Mouse (Mus musculus): ENCODE measurements around the gene Pdzrn4. TPM values are rescaled to one million over a fixed set of nuclear protein-coding genes. Genes with fewer than 3 reads are reported as not detected.
"Not testable (repeated sequence)": the region's sequence is repeated elsewhere in the genome, so short reads cannot be mapped to it uniquely, and the experiment has no call there.

Gene Pdzrn4
- total RNA-seq (2014; rRNA removed) = not detected in 2 replicates
- polyA plus RNA-seq (2012; rRNA removed) = not detected in 2 replicates

DNA sequence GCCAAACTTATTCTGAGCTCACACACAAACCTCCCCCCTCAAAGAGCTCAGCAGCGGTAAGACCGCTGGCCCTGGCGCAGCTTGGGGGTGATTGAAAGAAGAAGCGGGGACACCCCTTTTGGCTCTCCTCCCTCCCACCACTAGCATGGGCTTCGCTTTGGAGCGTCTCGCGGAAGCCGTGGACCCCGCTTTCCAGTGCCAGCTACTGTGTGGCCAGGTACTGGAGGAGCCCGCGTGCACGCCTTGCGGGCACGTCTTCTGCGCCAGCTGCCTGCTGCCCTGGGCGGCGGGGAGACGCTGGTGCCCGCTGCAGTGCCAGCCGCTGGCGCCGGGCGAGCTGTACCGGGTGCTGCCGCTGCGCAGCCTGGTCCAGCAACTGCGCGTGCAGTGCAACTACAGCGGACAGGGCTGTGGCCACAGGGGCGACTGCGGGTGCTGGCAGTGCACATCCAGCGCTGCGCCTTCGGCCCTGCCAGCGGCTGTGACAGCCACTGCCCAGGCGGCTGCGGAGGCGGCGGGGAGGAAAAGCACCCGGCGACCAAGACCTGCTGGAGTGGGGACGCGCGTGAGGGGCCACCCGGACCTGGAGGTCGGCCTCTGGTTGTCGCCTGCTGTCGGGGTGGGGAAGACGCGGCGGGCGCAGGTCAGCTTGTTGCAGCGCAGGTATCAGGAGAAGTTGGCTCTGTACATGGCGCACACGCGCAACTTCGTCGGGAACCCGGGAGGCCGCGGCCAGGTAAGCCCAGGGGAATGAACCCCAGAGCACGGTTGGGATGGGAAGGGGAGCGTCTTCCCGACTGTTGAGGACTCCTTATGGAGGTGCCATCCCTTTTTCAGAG, at the start of gene Pdzrn4:
TSS of gene Pdzrn4 (plus strand) at position 112 of the 839 bp plus-strand sequence.
- Histone ChIP-seq H3K4me1 (ENCODE audit: control insufficient read depth, insufficient read depth, low read length) (no peaks in the 10 kb centered on the region), H3K27ac (replicated peaks; ENCODE audit: insufficient read depth, low read depth, low read length) (no peak within 1 kb of the TSS), H3K9ac (ENCODE audit: low read depth, low read length) (no peak within 1 kb of the TSS), H3K79me2 (ENCODE audit: control insufficient read depth, insufficient read depth, low read length) (no peaks in the 10 kb centered on the region), H3K4me3 (ENCODE audit: insufficient read depth, low read depth, low read length) (no peak within 1 kb of the TSS), H3K27me3 (ENCODE audit: control insufficient read depth, insufficient read depth, low read length) (peaks cover 12% of the 10 kb centered on the region; the same call in 1 of the 2 replicates), H3K36me3 (ENCODE audit: control insufficient read depth, insufficient read depth, low read length) (no peaks in the 10 kb centered on the region)
- no peak for DNase-seq (ENCODE audit: extremely low read depth, low read depth, low spot score)
- TF ChIP-seq POLR2A (IDR thresholded peaks at IDR 0.05; ENCODE audit: extremely low read depth, insufficient read depth, low read length) = no peak
- no peak for TF ChIP-seq CTCF (IDR thresholded peaks at IDR 0.05; ENCODE audit: low read depth, low read length)
- 2% methylated on average over 65 of the region's 65 CpGs for WGBS

DNA sequence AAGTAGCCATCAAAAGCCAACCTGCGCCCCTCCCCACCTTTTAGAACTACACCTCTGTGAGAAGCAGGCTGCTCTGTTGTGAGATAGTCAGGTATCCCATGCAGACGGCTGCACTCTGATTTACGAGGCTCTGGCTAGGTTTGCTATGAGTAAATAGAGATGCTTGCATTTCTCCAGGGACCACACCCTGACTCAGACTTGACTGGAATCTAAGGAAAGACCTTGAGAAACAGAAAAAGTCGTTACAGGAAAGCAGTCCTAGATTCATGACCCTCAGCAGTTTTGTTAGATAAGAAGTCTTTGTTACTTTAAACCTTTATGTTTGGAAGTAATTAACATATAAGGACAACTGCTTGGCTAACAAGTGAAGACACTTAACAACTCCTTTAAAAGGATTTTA, 49.3 kb upstream of the Pdzrn4 start:
- no peaks in the 10 kb centered on the region for H3K4me1 ChIP-seq (ENCODE audit: control insufficient read depth, insufficient read depth, low read length)
- H3K27ac ChIP-seq (replicated peaks; ENCODE audit: insufficient read depth, low read depth, low read length) = no peak overlapping the region
- no peak for DNase-seq (ENCODE audit: extremely low read depth, low read depth, low spot score)
- TF ChIP-seq POLR2A (IDR thresholded peaks at IDR 0.05; ENCODE audit: extremely low read depth, insufficient read depth, low read length) (no peak), CTCF (IDR thresholded peaks at IDR 0.05; ENCODE audit: low read depth, low read length) (no peak)
- no peaks in the 10 kb centered on the region for H3K79me2 ChIP-seq (ENCODE audit: control insufficient read depth, insufficient read depth, low read length)
- H3K27me3 ChIP-seq (ENCODE audit: control insufficient read depth, insufficient read depth, low read length) = no peaks in the 10 kb centered on the region
- 29% methylated on average over 4 of the region's 4 CpGs for WGBS
- no peak overlapping the region for H3K4me3 ChIP-seq (ENCODE audit: insufficient read depth, low read depth, low read length)
- no peak overlapping the region for H3K9ac ChIP-seq (ENCODE audit: low read depth, low read length)
- no peaks in the 10 kb centered on the region for H3K36me3 ChIP-seq (ENCODE audit: control insufficient read depth, insufficient read depth, low read length)

DNA sequence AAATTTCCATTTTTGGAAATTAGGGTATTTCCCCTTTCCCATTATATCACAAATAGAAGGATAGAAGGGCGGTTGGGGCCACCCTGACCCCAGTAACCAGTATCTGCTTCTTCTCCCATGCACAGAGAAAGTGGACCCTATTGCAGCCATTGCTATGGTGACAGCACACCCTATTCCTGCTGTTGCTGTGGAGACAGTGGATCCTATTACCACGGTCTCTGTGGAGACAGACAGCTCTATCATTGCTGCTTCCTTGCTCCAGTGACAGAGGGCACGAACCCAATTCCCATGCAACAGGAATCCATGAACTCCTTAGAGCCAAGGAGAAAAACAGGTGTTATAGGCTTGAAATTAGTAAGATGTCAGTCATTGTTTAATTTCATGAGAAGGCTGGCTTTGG, 48.8 kb upstream of the Pdzrn4 start:
- Histone ChIP-seq H3K36me3 (ENCODE audit: control insufficient read depth, insufficient read depth, low read length) (no peaks in the 10 kb centered on the region), H3K27me3 (ENCODE audit: control insufficient read depth, insufficient read depth, low read length) (no peaks in the 10 kb centered on the region), H3K79me2 (ENCODE audit: control insufficient read depth, insufficient read depth, low read length) (no peaks in the 10 kb centered on the region), H3K4me1 (ENCODE audit: control insufficient read depth, insufficient read depth, low read length) (no peaks in the 10 kb centered on the region), H3K9ac (ENCODE audit: low read depth, low read length) (no peak overlapping the region), H3K27ac (replicated peaks; ENCODE audit: insufficient read depth, low read depth, low read length) (no peak overlapping the region), H3K4me3 (ENCODE audit: insufficient read depth, low read depth, low read length) (no peak overlapping the region)
- DNase-seq (ENCODE audit: extremely low read depth, low read depth, low spot score) = no peak
- 53% methylated on average over 3 of the region's 3 CpGs for WGBS
- TF ChIP-seq POLR2A (IDR thresholded peaks at IDR 0.05; ENCODE audit: extremely low read depth, insufficient read depth, low read length) (no peak), CTCF (IDR thresholded peaks at IDR 0.05; ENCODE audit: low read depth, low read length) (no peak)

DNA sequence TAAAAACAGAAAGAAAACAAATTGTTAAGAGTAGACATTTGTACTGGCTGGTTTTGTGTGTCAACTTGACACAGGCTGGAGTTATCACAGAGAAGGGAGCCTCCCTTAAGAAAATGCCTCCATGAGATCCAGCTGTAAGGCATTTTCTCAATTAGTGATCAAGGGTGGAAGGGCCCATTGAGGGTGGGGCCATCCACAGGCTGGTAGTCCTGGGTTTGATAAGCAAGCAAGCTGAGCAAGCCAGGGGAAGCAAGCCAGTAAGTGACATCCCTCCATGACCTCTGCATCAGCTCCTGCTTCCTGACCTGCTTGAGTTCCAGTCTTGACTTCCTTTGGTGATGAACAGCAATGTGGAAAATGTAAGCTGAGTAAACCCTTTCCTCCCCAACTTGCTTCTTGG, 48.2 kb upstream of the Pdzrn4 start:
- H3K79me2 ChIP-seq (ENCODE audit: control insufficient read depth, insufficient read depth, low read length); H3K4me3 ChIP-seq (ENCODE audit: insufficient read depth, low read depth, low read length); H3K4me1 ChIP-seq (ENCODE audit: control insufficient read depth, insufficient read depth, low read length); H3K27ac ChIP-seq (replicated peaks; ENCODE audit: insufficient read depth, low read depth, low read length); DNase-seq (ENCODE audit: extremely low read depth, low read depth, low spot score); H3K9ac ChIP-seq (ENCODE audit: low read depth, low read length); H3K36me3 ChIP-seq (ENCODE audit: control insufficient read depth, insufficient read depth, low read length); H3K27me3 ChIP-seq (ENCODE audit: control insufficient read depth, insufficient read depth, low read length): not testable (repeated sequence)

DNA sequence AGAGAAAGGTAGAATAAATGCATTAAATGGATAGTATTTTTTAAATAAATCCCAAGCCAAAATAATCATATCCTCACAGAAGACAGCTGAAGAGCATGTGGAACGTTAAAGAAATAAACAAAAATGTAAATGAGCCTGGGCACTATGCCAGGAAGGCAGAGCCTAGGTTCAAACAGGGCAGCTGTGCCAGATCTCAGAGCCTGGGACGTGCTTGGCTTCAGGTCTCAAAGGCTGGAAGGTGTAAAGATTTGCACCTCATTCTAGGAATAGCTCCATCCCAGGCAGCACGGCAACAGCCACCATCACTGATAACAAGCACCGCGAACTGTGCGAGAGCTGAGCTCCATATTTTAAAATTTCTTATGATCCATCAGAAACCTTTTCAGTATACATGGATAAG, 32.5 kb upstream of the Pdzrn4 start:
- TF ChIP-seq CTCF (IDR thresholded peaks at IDR 0.05; ENCODE audit: low read depth, low read length) (no peak), POLR2A (IDR thresholded peaks at IDR 0.05; ENCODE audit: extremely low read depth, insufficient read depth, low read length) (no peak)
- WGBS = 69% methylated on average over 6 of the region's 6 CpGs
- Histone ChIP-seq H3K4me1 (ENCODE audit: control insufficient read depth, insufficient read depth, low read length) (no peaks in the 10 kb centered on the region), H3K79me2 (ENCODE audit: control insufficient read depth, insufficient read depth, low read length) (no peaks in the 10 kb centered on the region), H3K4me3 (ENCODE audit: insufficient read depth, low read depth, low read length) (no peak overlapping the region), H3K36me3 (ENCODE audit: control insufficient read depth, insufficient read depth, low read length) (no peaks in the 10 kb centered on the region), H3K27ac (replicated peaks; ENCODE audit: insufficient read depth, low read depth, low read length) (no peak overlapping the region), H3K27me3 (ENCODE audit: control insufficient read depth, insufficient read depth, low read length) (no peaks in the 10 kb centered on the region), H3K9ac (ENCODE audit: low read depth, low read length) (no peak overlapping the region)
- no peak for DNase-seq (ENCODE audit: extremely low read depth, low read depth, low spot score)

DNA sequence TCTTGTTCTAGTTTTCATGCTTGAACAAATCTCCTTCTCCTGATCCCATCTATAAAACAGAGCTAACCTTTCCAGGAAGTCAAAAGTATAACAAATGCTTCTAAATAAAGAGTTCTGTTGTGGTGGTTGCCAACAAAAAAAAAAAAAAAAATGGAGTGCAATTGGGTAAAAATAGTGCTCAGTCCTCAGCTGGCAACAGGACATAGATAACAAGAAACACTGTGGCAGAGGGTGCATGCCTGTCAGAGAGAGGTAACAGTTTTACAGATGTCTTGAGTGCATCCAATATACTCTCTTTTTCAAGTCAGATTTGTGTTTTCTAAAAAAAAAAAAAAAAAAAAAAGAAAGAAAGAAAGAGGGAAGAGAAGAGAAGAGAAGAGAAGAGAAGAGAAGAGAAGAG, 32.1 kb upstream of the Pdzrn4 start:
- H3K79me2 ChIP-seq (ENCODE audit: control insufficient read depth, insufficient read depth, low read length) = no peaks in the 10 kb centered on the region

More for the DNA sequence above, 32.1 kb upstream of the Pdzrn4 start:
- Histone ChIP-seq H3K27me3 (ENCODE audit: control insufficient read depth, insufficient read depth, low read length) (no peaks in the 10 kb centered on the region), H3K4me3 (ENCODE audit: insufficient read depth, low read depth, low read length) (no peak overlapping the region), H3K4me1 (ENCODE audit: control insufficient read depth, insufficient read depth, low read length) (no peaks in the 10 kb centered on the region), H3K27ac (replicated peaks; ENCODE audit: insufficient read depth, low read depth, low read length) (no peak overlapping the region), H3K36me3 (ENCODE audit: control insufficient read depth, insufficient read depth, low read length) (no peaks in the 10 kb centered on the region), H3K9ac (ENCODE audit: low read depth, low read length) (no peak overlapping the region)
- TF ChIP-seq POLR2A (IDR thresholded peaks at IDR 0.05; ENCODE audit: extremely low read depth, insufficient read depth, low read length) (no peak), CTCF (IDR thresholded peaks at IDR 0.05; ENCODE audit: low read depth, low read length) (no peak)
- no peak for DNase-seq (ENCODE audit: extremely low read depth, low read depth, low spot score)

All from liver, adult 2 months (tissue).